Mouse (Mus musculus) testis, adult 2 months (tissue): ENCODE measurements around the gene Klhl22.

Experiments
- CTCF ChIP-seq: fragments of 200-500 bp; IDR thresholded peaks from 2 replicates; pipeline ENCODE4 v1.5.1; 2012; ENCODE audit warnings: low read depth, mild to moderate bottlenecking, inconsistent platforms, low read length, moderate library complexity; ENCODE audit not compliant: control insufficient read depth, insufficient read depth, insufficient replicate concordance
- POLR2A ChIP-seq: fragments of 200-500 bp; IDR thresholded peaks from 2 replicates; pipeline ENCODE4 v1.6.1; 2012; ENCODE audit warnings: low read depth, mild to moderate bottlenecking, inconsistent platforms, low read length, moderate library complexity; ENCODE audit not compliant: control insufficient read depth

GRCm38 (mm10) chr16:17776828-17777227 is 17.4 kb downstream of the Klhl22 start:
- TF ChIP-seq POLR2A (no peak), CTCF (peak; percentile 45; the same call in 1 of the 2 replicates)
